Mouse (Mus musculus): Measurements from ENCODE around the gene Ap2m1.

- 0 out of 2 replicates have a peak, but pooled peaks have one; percentile 14 for TF ChIP-seq POLR2A (IDR thresholded peaks at IDR 0.05; ENCODE audit: extremely low read depth, insufficient read depth, low read length)
- TF ChIP-seq CTCF (IDR thresholded peaks at IDR 0.05; ENCODE audit: extremely low read depth, insufficient read depth, low read length), result no peak
Measured at GRCm38 (mm10) chr16:20545696-20546095, 10.4 kb downstream of the Ap2m1 start.
